Mouse (Mus musculus) embryonic facial prominence, embryonic 13.5 days (tissue): Measurements from ENCODE around the gene Rpl12. TPM values are rescaled to one million over a fixed set of nuclear protein-coding genes. Genes with fewer than 3 reads are reported as not detected.
A peak's percentile ranks its signal among the peaks of the same experiment; 100 is the strongest.

Experiments
- ATAC-seq: fragments of 200-750 bp; cut with Nextera tagmentation; 2 replicates; pipeline ENCODE4 v1.8.0; 2017; ENCODE audit warnings: low read depth; ENCODE audit not compliant: insufficient number of reproducible peaks, insufficient read depth, low FRiP score, low TSS enrichment
- H3K27ac ChIP-seq: fragments of 300-500 bp; sonication (generic); 2 replicates; pipeline ENCODE4 v1.5.1; 2015; ENCODE audit warnings: moderate library complexity, mild to moderate bottlenecking, inconsistent platforms
- H3K27me3 ChIP-seq: fragments of 300-500 bp; sonication (generic); 2 replicates; pipeline ENCODE4 v1.6.1; 2015; ENCODE audit warnings: mild to moderate bottlenecking, inconsistent platforms
- H3K36me3 ChIP-seq: fragments of 300-500 bp; sonication (generic); 2 replicates; pipeline ENCODE4 v1.6.1; 2015; ENCODE audit warnings: mild to moderate bottlenecking, inconsistent platforms
- H3K4me1 ChIP-seq: fragments of 300-500 bp; sonication (generic); 2 replicates; pipeline ENCODE4 v1.6.1; 2015; ENCODE audit warnings: inconsistent platforms
- H3K4me2 ChIP-seq: fragments of 300-500 bp; sonication (generic); 2 replicates; pipeline ENCODE4 v1.6.1; 2015; ENCODE audit warnings: moderate library complexity, mild to moderate bottlenecking, inconsistent platforms
- H3K4me3 ChIP-seq: fragments of 300-500 bp; sonication (generic); 2 replicates; pipeline ENCODE4 v1.5.1; 2015; ENCODE audit warnings: mild to moderate bottlenecking, inconsistent platforms
- H3K9ac ChIP-seq: fragments of 300-500 bp; sonication (generic); 2 replicates; pipeline ENCODE4 v1.6.1; 2015; ENCODE audit warnings: mild to moderate bottlenecking, inconsistent platforms
- H3K9me3 ChIP-seq: fragments of 300-500 bp; sonication (generic); 2 replicates; pipeline ENCODE4 v1.6.1; 2016; ENCODE audit warnings: inconsistent platforms
- WGBS: fragments of 180-500 bp; shearing (Covaris S2); methylation state at CpG from one replicate; pipeline ENCODE4 v1.1.7; 2015; ENCODE audit warnings: mixed read lengths; 5-methylcytosine and 5-hydroxymethylcytosine counted together
- polyA plus RNA-seq: library from polyadenylated mRNA; unstranded; fragments of >200 nt; fragmentation: Nextera tagmentation; extraction: Ambion mirVana; gene quantifications from 2 replicates; pipeline ENCODE4 v1.2.1, GENCODE M21; 2015

Rpl12 gene
- polyA plus RNA-seq, 1 experiment from 2014 or later, result 205 TPM

- Histone ChIP-seq H3K9ac (no peak overlapping the region), H3K4me3 (no peak overlapping the region), H3K27ac (no peak overlapping the region), H3K36me3 (peaks cover 77% of the 10 kb centered on the region), H3K4me2 (no peak overlapping the region), H3K4me1 (no peaks in the 10 kb centered on the region), H3K27me3 (no peaks in the 10 kb centered on the region), H3K9me3 (no peaks in the 10 kb centered on the region)
- no peak for ATAC-seq
- WGBS, result 94% methylated on average over 24 of the region's 24 CpGs
Measured at GRCm38 (mm10) chr2:32923551-32924250, 37.7 kb upstream of the Rpl12 start.

- peaks cover 75% of the 10 kb centered on the region for H3K36me3 ChIP-seq
- WGBS, result 69% methylated on average over 10 of the region's 10 CpGs
- H3K27me3 ChIP-seq, result no peaks in the 10 kb centered on the region
- H3K4me2 ChIP-seq, result no peak overlapping the region
- H3K4me1 ChIP-seq, result no peaks in the 10 kb centered on the region
- H3K9me3 ChIP-seq, result no peaks in the 10 kb centered on the region
- H3K4me3 ChIP-seq, result no peak overlapping the region
- no peak overlapping the region for H3K27ac ChIP-seq
- ATAC-seq, result no peak
- no peak overlapping the region for H3K9ac ChIP-seq
Measured at GRCm38 (mm10) chr2:32924306-32924844, 37.0 kb upstream of the Rpl12 start.

- 91% methylated on average over 12 of the region's 12 CpGs for WGBS
- ATAC-seq, result no peak
- H3K36me3 ChIP-seq, result peaks cover 67% of the 10 kb centered on the region
Measured at GRCm38 (mm10) chr2:32926330-32927075, 34.9 kb upstream of the Rpl12 start.

DNA sequence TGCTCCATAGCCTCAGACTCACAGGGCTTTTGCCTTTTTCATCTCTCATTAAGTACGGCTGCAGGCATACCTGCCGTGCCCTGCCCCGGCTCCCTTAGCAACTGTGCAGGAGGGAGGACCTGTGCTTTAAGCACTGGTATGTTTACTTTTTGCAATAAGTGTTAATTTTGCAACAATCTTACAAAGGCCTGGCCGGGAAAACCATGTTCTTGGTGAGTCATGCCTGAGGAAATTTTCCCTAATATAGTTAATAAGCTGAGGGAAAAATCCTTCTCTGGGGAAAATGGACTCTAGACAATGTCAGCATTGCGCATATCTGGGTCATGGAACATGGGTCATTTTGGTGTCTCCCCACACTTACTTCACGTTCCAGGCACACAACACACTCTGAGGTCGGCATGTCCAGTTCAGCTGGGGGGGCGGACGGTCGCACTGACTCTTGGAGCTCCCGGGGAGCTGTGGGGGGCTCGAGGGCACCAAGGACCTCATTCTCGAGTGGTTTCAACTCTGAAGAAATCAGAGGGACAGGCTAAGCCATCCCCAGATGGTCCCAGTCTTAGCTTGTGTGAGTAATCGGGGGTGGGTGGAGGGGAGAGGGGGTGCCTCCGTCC is 33.6 kb upstream of the Rpl12 start:
- no peak for ATAC-seq
- H3K36me3 ChIP-seq, result peaks cover 63% of the 10 kb centered on the region

More at GRCm38 (mm10) chr2:32926330-32927075, 34.9 kb upstream of the Rpl12 start:
- Histone ChIP-seq H3K27ac (no peak overlapping the region), H3K27me3 (no peaks in the 10 kb centered on the region), H3K9me3 (no peaks in the 10 kb centered on the region), H3K4me2 (no peak overlapping the region), H3K4me3 (no peak overlapping the region), H3K4me1 (no peaks in the 10 kb centered on the region), H3K9ac (no peak overlapping the region)

DNA sequence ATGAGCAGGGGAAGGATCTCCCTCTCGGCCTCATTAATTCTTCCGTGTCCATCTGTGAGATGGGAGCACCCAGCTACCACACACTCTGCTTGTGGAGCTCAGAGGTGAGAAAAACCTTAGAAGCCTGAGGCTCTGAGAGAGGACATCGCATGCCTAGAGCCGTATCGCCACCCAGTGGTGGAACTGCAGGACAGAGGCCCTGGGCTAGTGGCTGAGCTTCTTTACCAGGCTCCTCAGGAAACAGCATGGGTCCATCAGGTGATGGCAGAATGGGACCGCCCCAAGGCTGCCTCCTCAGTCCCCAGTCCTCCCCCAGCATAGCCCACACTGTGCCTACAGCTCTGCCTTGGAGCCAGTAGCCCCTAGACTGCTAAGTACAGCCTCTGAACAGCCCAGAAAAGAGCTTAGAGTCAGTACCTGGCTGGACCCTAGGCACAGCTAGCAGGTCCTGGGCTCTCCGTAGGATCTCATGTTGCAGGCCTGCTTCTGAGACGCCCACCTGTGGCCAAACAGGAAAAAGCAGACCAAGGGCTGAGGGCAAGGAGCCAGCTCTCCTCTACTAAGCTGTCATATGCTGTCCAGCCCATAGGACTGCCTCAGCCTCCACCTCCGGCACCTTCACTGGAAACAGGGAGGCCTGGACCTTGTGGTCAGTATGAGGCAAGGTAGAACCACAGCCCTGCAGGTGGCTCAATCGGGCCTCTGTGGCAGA is 33.0 kb upstream of the Rpl12 start:
- ATAC-seq, result no peak
- Histone ChIP-seq H3K9me3 (no peaks in the 10 kb centered on the region), H3K36me3 (peaks cover 63% of the 10 kb centered on the region), H3K4me2 (no peak overlapping the region), H3K4me3 (no peak overlapping the region), H3K27me3 (no peaks in the 10 kb centered on the region), H3K9ac (0 out of 2 replicates have a peak overlapping the region, but pooled peaks have one; percentile 3), H3K4me1 (no peaks in the 10 kb centered on the region), H3K27ac (no peak overlapping the region)
- 35% methylated on average over 10 of the region's 10 CpGs for WGBS

More for the DNA sequence above, 33.6 kb upstream of the Rpl12 start:
- Histone ChIP-seq H3K27ac (no peak overlapping the region), H3K27me3 (no peaks in the 10 kb centered on the region), H3K9ac (0 out of 2 replicates have a peak overlapping the region, but pooled peaks have one; percentile 3), H3K4me1 (no peaks in the 10 kb centered on the region), H3K4me2 (no peak overlapping the region), H3K9me3 (no peaks in the 10 kb centered on the region), H3K4me3 (no peak overlapping the region)
- 75% methylated on average over 15 of the region's 15 CpGs for WGBS

DNA sequence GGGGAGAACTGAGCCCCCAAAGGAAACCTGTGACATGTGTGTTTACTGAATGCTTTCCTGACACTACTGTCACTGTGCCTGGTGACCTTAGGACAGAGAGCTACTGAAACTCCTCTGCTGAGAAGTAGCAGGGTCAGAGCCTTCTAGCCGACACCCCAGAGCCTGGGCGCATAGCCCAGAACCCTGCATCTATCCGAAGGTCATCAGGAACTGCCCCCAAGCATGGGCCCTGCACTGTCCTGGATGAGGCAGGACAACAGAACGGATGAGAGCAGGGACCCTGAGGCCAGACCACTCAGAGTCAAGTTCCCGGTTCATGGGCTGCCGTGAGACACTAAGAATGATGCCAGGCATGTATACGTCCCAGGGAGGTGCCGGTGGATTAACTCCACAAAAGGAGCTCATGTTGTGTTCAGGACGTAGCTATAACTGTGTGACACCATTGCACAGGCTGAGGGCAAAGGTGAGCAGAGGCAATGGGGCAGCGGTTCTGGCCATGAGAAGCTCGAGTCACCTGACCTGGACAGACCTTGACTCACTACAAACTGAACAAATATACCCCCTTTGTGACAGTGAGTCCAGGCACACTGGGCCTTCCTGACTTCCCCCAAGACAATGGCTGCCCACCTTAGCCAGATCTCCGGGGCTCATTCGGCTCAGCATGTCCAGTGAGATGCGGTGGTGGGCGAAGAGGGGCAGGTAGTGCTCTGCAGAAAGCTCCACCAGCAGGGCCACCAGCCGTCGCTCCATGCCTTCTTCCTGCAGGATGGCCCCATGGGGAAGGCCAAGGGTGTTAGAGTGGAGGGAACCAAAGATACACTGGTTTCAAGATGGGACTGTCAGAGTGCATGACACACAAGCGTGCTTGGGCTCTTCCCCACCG is 32.2 kb upstream of the Rpl12 start:
- H3K4me2 ChIP-seq, result no peak overlapping the region
- H3K9ac ChIP-seq, result no peak overlapping the region
- no peaks in the 10 kb centered on the region for H3K27me3 ChIP-seq
- no peaks in the 10 kb centered on the region for H3K9me3 ChIP-seq
- WGBS, result 88% methylated on average over 19 of the region's 19 CpGs
- no peaks in the 10 kb centered on the region for H3K4me1 ChIP-seq
- ATAC-seq, result no peak
- peaks cover 63% of the 10 kb centered on the region for H3K36me3 ChIP-seq
- no peak overlapping the region for H3K4me3 ChIP-seq
- no peak overlapping the region for H3K27ac ChIP-seq

- ATAC-seq, result no peak
- Histone ChIP-seq H3K9ac (no peak overlapping the region), H3K27ac (no peak overlapping the region), H3K4me3 (no peak overlapping the region), H3K9me3 (no peaks in the 10 kb centered on the region), H3K27me3 (no peaks in the 10 kb centered on the region), H3K36me3 (peaks cover 63% of the 10 kb centered on the region), H3K4me1 (no peaks in the 10 kb centered on the region), H3K4me2 (no peak overlapping the region)
- 73% methylated on average over 7 of the region's 7 CpGs for WGBS
Measured at GRCm38 (mm10) chr2:32931730-32932129, 29.6 kb upstream of the Rpl12 start.

DNA sequence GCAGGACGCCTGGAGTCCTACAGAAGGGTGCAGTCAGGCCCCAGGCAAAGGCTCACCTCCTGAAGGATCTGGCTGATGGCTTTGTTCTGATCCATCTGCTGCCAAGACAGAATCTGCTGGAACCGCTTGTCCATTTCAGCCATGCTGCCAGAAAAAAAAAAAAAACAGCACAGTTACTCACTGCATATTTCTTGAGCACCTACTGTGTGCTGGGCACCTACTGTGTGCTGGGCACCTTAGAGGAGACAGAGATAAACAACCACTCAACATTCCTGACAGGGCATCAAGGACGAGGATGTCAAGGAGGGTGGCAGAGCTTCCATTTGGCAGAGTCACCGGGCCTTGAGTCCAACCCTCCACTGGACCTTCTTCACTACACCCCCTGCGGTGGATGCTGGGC is 22.6 kb upstream of the Rpl12 start:
- Histone ChIP-seq H3K9ac (no peak overlapping the region), H3K9me3 (no peaks in the 10 kb centered on the region), H3K4me1 (no peaks in the 10 kb centered on the region), H3K4me3 (no peak overlapping the region), H3K4me2 (no peak overlapping the region), H3K27me3 (no peaks in the 10 kb centered on the region), H3K36me3 (peaks cover 73% of the 10 kb centered on the region), H3K27ac (no peak overlapping the region)
- 92% methylated on average over 5 of the region's 5 CpGs for WGBS
- ATAC-seq, result no peak

DNA sequence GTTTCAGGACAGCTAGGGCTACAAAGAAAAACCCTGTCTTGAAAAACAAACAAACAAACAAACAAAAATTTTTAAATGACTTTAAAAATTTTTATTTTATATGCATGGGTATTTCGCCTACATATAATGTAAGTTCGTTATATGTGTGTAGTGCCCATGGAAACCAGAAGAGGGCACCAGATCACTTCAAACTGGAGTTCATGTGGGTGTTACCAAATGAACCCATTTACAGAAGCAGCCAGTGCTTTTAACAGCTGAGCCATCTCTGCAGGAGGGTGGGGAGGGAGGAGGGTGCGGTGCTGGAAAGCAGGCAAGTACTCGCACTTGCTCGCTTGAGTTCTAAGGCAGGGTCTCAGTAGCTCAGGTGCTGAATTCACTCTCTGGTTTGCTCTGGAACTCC is 21.9 kb upstream of the Rpl12 start:
- H3K36me3 ChIP-seq, result peaks cover 68% of the 10 kb centered on the region
- H3K27me3 ChIP-seq, result no peaks in the 10 kb centered on the region
- H3K9me3 ChIP-seq, result no peaks in the 10 kb centered on the region
- WGBS, result 65% methylated on average over 5 of the region's 5 CpGs
- H3K4me1 ChIP-seq, result no peaks in the 10 kb centered on the region
- H3K27ac ChIP-seq, result no peak overlapping the region
- H3K4me3 ChIP-seq, result no peak overlapping the region
- H3K4me2 ChIP-seq, result no peak overlapping the region
- no peak overlapping the region for H3K9ac ChIP-seq
- no peak for ATAC-seq

GRCm38 (mm10) chr2:32940483-32940882 is 20.9 kb upstream of the Rpl12 start:
- no peak for ATAC-seq
- Histone ChIP-seq H3K4me1 (no peaks in the 10 kb centered on the region), H3K4me3 (no peak overlapping the region), H3K4me2 (no peak overlapping the region), H3K9me3 (no peaks in the 10 kb centered on the region), H3K27ac (no peak overlapping the region), H3K36me3 (peaks cover 69% of the 10 kb centered on the region), H3K9ac (no peak overlapping the region), H3K27me3 (no peaks in the 10 kb centered on the region)
- 94% methylated on average over 4 of the region's 4 CpGs for WGBS
